8 mouse cellular contexts compared by ENCODE assay signal in the genomic region with DNA sequence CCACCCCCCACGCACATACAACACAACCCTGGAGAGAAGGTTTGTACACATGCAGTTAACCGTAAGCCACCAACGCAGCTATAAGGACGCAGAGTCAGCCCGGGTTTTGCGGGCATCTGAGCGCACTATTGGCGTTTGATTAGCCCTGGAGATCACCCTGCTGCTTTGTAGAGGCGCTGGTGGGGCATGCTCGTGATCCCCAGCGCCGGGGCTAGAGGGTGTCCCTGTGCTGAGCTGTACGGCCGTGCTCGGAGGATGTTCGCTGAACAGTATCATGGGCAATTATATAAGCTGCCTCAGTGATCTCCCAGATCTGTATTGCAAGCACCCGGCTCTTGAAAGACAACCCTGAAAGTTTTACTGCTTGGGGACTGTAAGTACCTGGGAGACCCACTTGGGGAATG. TPM values are rescaled to one million over a fixed set of nuclear protein-coding genes. Genes with fewer than 3 reads are reported as not detected.
DNase-seq lines count a peak whose midpoint lies in the region; ATAC-seq lines count a peak whose summit lies in the region.

No protein-coding gene starts in this region.

- H3K4me1 ChIP-seq in midbrain, embryonic 12.5 days = peaks cover 42% of the 10 kb centered on the region
- peaks cover 19% of the 10 kb centered on the region for H3K4me1 ChIP-seq in stomach, embryonic 16.5 days (ENCODE audit: control insufficient read depth, insufficient read depth, low read length)

- no peak for ATAC-seq in midbrain, embryonic 12.5 days (ENCODE audit: low FRiP score, low read depth)
- ATAC-seq in stomach, embryonic 16.5 days (ENCODE audit: insufficient read depth, low FRiP score) = no peak

- H3K4me3 ChIP-seq in midbrain, embryonic 12.5 days = peak overlapping the region; percentile 78
- H3K4me3 ChIP-seq in stomach, embryonic 16.5 days (replicated peaks; ENCODE audit: low read length) = peak overlapping the region; percentile 75

- H3K36me3 ChIP-seq in midbrain, embryonic 12.5 days = no peaks in the 10 kb centered on the region
- H3K36me3 ChIP-seq in stomach, embryonic 16.5 days (ENCODE audit: control insufficient read depth, insufficient read depth, low read length) = no peaks in the 10 kb centered on the region

- peak overlapping the region; percentile 92 for H3K9ac ChIP-seq in midbrain, embryonic 12.5 days (replicated peaks)
- peak overlapping the region; percentile 84 for H3K9ac ChIP-seq in stomach, embryonic 16.5 days (ENCODE audit: low read length)

- H3K9me3 ChIP-seq in midbrain, embryonic 12.5 days = no peaks in the 10 kb centered on the region
- no peaks in the 10 kb centered on the region for H3K9me3 ChIP-seq in stomach, embryonic 16.5 days (replicated peaks; ENCODE audit: control insufficient read depth, low read length)

- peak; percentile 21 to 48 for DNase-seq in cerebellum, postnatal 25 days
- DNase-seq in cerebellum, postnatal 4 days (ENCODE audit: low spot score in 2 of 2) = no peak
- DNase-seq in adrenal gland, postnatal 10 days = peak; percentile 29
- peak; percentile 53 to 60 for DNase-seq in frontal cortex, postnatal 36 days (ENCODE audit: low spot score in 2 of 2)
- peak; percentile 39 to 58 for DNase-seq in kidney, postnatal 4 days
- no peak for DNase-seq in spleen, postnatal 36 days (ENCODE audit: low spot score in 2 of 2)

- peak overlapping the region; percentile 46 for H3K27ac ChIP-seq in midbrain, embryonic 12.5 days (replicated peaks)
- no peak overlapping the region for H3K27ac ChIP-seq in stomach, embryonic 16.5 days (ENCODE audit: low read length)

- peaks cover 39% of the 10 kb centered on the region for H3K27me3 ChIP-seq in midbrain, embryonic 12.5 days
- H3K27me3 ChIP-seq in stomach, embryonic 16.5 days (ENCODE audit: control insufficient read depth, insufficient read depth, low read length) = peaks cover 10% of the 10 kb centered on the region; the same call in 1 of the 2 replicates

- H3K4me2 ChIP-seq in midbrain, embryonic 12.5 days (replicated peaks) = peak overlapping the region; percentile 93
- peak overlapping the region; percentile 98 for H3K4me2 ChIP-seq in stomach, embryonic 16.5 days (ENCODE audit: low read depth, low read length)

- WGBS in midbrain, embryonic 12.5 days = 0% methylated on average over 17 of the region's 17 CpGs
- 2% methylated on average over 17 of the region's 17 CpGs for WGBS in stomach, embryonic 16.5 days

RNA-seq across cellular contexts. Expression of a gene that starts 40.6 kb away (rescaled TPM):
- total RNA-seq in adrenal gland, postnatal 10 days (2021) = 10 to 100 TPM; 15.6 to 22.3 TPM
- polyA plus RNA-seq in midbrain, embryonic 12.5 days (2016; fragmentation: Nextera tagmentation; extraction: Ambion mirVana) = 39.2 and 41.3 TPM in 2 replicates
- polyA plus RNA-seq in stomach, embryonic 16.5 days (2015; fragmentation: Nextera tagmentation; extraction: Ambion mirVana) = 18.8 and 22.7 TPM in 2 replicates

Comparison
In these comparisons a context has a peak if more than half of its experiments do, and no peak if none do; other contexts are left out.
1. DNase-seq: peak in cerebellum, postnatal 25 days (2 of 2), adrenal gland, postnatal 10 days (single experiment), frontal cortex, postnatal 36 days (2 of 2) and kidney, postnatal 4 days (2 of 2); none in cerebellum, postnatal 4 days (0 of 2) and spleen, postnatal 36 days (0 of 2).